Comparison of ENCODE assay signal across 7 mouse cellular contexts in the genomic region with DNA sequence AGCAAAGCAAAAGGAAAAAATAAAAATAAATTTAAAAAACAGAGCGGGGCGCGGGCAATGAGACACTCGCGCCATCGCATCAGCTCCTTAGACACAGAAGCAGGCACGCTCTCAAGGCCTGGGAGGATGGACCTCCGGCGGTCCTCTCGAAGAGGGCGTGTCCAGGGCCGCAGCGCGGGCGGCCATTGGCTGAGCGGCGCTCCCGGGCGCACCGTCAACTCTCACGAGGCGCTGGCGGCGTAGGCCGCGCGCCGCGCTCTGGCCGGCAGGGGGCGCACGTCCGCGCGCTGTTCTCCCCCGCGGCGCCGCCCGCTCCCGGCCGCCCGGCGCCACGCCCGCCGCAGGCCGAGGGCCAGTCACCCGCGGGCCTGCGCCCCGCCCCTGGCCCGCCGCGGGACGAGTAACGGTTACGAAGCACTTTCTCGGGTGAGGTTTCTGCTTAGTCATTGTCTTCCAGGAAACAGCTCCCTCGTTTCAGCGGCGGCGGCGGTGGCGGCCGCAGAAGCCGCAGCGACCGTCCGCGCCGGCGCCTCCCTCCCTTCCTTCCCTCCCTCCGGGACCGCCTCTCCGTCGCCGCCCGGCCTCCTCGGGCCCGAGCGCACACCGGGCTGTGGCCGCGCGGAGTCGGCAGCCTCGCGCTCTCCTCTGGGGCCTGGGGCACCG. TPM values are rescaled to one million over a fixed set of nuclear protein-coding genes. Genes with fewer than 3 reads are reported as not detected.
DNase-seq lines count a peak whose midpoint lies in the region; ATAC-seq lines count a peak whose summit lies in the region.

A gene (plus strand): TSS at position 343 of the 663 bp plus-strand sequence.

- no peaks in the 10 kb centered on the region for H3K27me3 ChIP-seq in embryonic facial prominence, embryonic 11.5 days (ENCODE audit: control insufficient read depth, insufficient read depth, low read length)
- H3K27me3 ChIP-seq in limb, embryonic 11.5 days (ENCODE audit: control insufficient read depth, insufficient read depth, low read length) = no peaks in the 10 kb centered on the region
- H3K27me3 ChIP-seq in midbrain, embryonic 14.5 days (ENCODE audit: control insufficient read depth, insufficient read depth, low read length) = no peaks in the 10 kb centered on the region

- peak; percentile 98 for ATAC-seq in embryonic facial prominence, embryonic 11.5 days (replicated peaks; ENCODE audit: insufficient number of reproducible peaks, low FRiP score, low TSS enrichment, low read depth)
- ATAC-seq in limb, embryonic 11.5 days (ENCODE audit: insufficient number of reproducible peaks, low FRiP score, low TSS enrichment, low read depth) = peak; percentile 98
- ATAC-seq in midbrain, embryonic 14.5 days (ENCODE audit: low FRiP score, low TSS enrichment) = peak; percentile 99

- under 1% methylated on average over 66 of the region's 90 CpGs for WGBS in embryonic facial prominence, embryonic 11.5 days
- WGBS in limb, embryonic 11.5 days = 0% methylated on average over 82 of the region's 90 CpGs
- under 1% methylated on average over 77 of the region's 90 CpGs for WGBS in midbrain, embryonic 14.5 days

- peak; percentile 95 for DNase-seq in adrenal gland, postnatal 14 days
- peak; percentile 96 for DNase-seq in embryonic facial prominence, embryonic 11.5 days (ENCODE audit: low spot score)
- peak; percentile 99 for DNase-seq in heart, adult 11 months
- peak; percentile 92 for DNase-seq in kidney, adult 18-20 months
- peak; percentile 89 for DNase-seq in limb, embryonic 11.5 days (ENCODE audit: low spot score)
- peak; percentile 97 for DNase-seq in midbrain, embryonic 14.5 days
- DNase-seq in spleen, adult 18-20 months = peak; percentile 86 to 89

- no peaks in the 10 kb centered on the region; the same call in 1 of the 2 replicates for H3K4me1 ChIP-seq in embryonic facial prominence, embryonic 11.5 days (ENCODE audit: control insufficient read depth, insufficient read depth, low read length)
- H3K4me1 ChIP-seq in limb, embryonic 11.5 days (ENCODE audit: control insufficient read depth, insufficient read depth, low read length) = no peaks in the 10 kb centered on the region
- H3K4me1 ChIP-seq in midbrain, embryonic 14.5 days (ENCODE audit: control insufficient read depth, insufficient read depth, low read length) = peaks cover 16% of the 10 kb centered on the region

- H3K4me2 ChIP-seq in embryonic facial prominence, embryonic 11.5 days (ENCODE audit: low read depth, low read length) = peak within 1 kb of the TSS; percentile 89
- H3K4me2 ChIP-seq in limb, embryonic 11.5 days (ENCODE audit: low read depth, severe bottlenecking) = peak within 1 kb of the TSS; percentile 81
- H3K4me2 ChIP-seq in midbrain, embryonic 14.5 days (ENCODE audit: low read length) = peak within 1 kb of the TSS; percentile 66

- H3K27ac ChIP-seq in embryonic facial prominence, embryonic 11.5 days (replicated peaks; ENCODE audit: low read depth, low read length) = peak within 1 kb of the TSS; percentile 80
- H3K27ac ChIP-seq in limb, embryonic 11.5 days (replicated peaks; ENCODE audit: low read depth, low read length) = peak within 1 kb of the TSS; percentile 48
- H3K27ac ChIP-seq in midbrain, embryonic 14.5 days (replicated peaks; ENCODE audit: low read depth, low read length) = peak within 1 kb of the TSS; percentile 93

- peak within 1 kb of the TSS; percentile 75 for H3K4me3 ChIP-seq in embryonic facial prominence, embryonic 11.5 days (ENCODE audit: low read depth, low read length)
- peak within 1 kb of the TSS; percentile 78 for H3K4me3 ChIP-seq in limb, embryonic 11.5 days (ENCODE audit: low read depth, low read length)
- peak within 1 kb of the TSS; percentile 90 for H3K4me3 ChIP-seq in midbrain, embryonic 14.5 days (replicated peaks; ENCODE audit: low read depth, low read length)

- H3K36me3 ChIP-seq in embryonic facial prominence, embryonic 11.5 days (replicated peaks; ENCODE audit: control insufficient read depth, insufficient read depth, low read depth, low read length) = no peaks in the 10 kb centered on the region
- no peaks in the 10 kb centered on the region for H3K36me3 ChIP-seq in limb, embryonic 11.5 days (ENCODE audit: control insufficient read depth, insufficient read depth, low read length)
- no peaks in the 10 kb centered on the region for H3K36me3 ChIP-seq in midbrain, embryonic 14.5 days (ENCODE audit: control insufficient read depth, insufficient read depth, low read length)

- H3K9me3 ChIP-seq in embryonic facial prominence, embryonic 11.5 days (replicated peaks; ENCODE audit: control insufficient read depth, low read length) = no peaks in the 10 kb centered on the region
- no peaks in the 10 kb centered on the region for H3K9me3 ChIP-seq in limb, embryonic 11.5 days (ENCODE audit: control insufficient read depth, low read length)
- H3K9me3 ChIP-seq in midbrain, embryonic 14.5 days (ENCODE audit: control insufficient read depth, low read length) = no peaks in the 10 kb centered on the region

- H3K9ac ChIP-seq in embryonic facial prominence, embryonic 11.5 days (replicated peaks; ENCODE audit: low read length) = peak within 1 kb of the TSS; percentile 84
- H3K9ac ChIP-seq in limb, embryonic 11.5 days (ENCODE audit: low read length) = peak within 1 kb of the TSS; percentile 81
- peak within 1 kb of the TSS; percentile 86 for H3K9ac ChIP-seq in midbrain, embryonic 14.5 days (replicated peaks; ENCODE audit: low read length)

RNA-seq across cellular contexts. Expression of the gene that starts here (rescaled TPM):
- total RNA-seq in adrenal gland, postnatal 14 days (2021) = 60.8 and 92.3 TPM in 2 replicates
- polyA plus RNA-seq in embryonic facial prominence, embryonic 11.5 days (2014; fragmentation: Nextera tagmentation; extraction: Ambion mirVana) = 49.3 and 49.5 TPM in 2 replicates
- polyA plus RNA-seq in limb, embryonic 11.5 days (2014; fragmentation: Nextera tagmentation; extraction: Ambion mirVana) = 45.0 and 45.1 TPM in 2 replicates
- polyA plus RNA-seq in midbrain, embryonic 14.5 days (2014; fragmentation: Nextera tagmentation; extraction: Ambion mirVana) = 42.5 and 54.5 TPM in 2 replicates

Comparison
In these comparisons a context has a peak if more than half of its experiments do, and no peak if none do; other contexts are left out.
1. Peak in every context shown above with its lines: DNase-seq, ATAC-seq, H3K4me3 ChIP-seq and H3K27ac ChIP-seq.